In the genomic region with DNA sequence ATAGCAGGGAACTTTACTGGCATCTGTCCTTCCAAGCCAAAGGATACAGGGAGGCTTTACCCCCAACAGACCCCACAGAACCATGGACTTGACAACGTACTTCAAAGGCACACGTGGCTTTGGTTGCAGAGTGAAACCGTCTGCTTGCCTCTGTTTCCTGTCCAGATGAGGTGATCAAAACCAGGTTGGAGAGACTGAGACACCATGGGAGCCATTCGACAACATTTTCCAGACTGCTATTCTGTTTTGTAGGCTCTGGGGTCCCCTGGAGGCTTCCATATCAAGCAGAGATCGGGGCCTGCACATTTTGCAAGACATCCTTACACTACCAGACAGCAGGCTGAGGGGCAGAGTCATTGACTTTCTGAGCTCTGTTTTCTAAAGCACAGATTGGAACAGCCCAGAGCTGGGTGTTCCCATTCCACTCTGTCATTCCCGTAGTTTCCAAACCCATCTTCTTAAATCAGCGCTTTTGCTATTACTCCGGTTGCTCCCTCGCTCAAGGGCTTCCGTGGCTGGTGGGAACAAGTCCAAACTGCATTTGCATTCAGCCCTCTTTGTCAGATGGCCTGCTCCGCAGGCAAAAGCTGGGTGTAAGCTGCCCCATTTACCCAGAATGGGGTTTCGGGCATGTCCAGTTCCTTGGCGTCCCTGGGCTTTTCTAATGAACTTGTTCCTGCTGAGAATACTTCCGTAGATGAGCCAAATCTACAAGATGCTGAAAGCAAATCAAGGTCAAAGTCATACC, we compare ENCODE assay signal across 9 mouse cellular contexts.
DNase-seq lines count a peak whose midpoint lies in the region; ATAC-seq and TF ChIP-seq lines count a peak whose summit lies in the region.
"Had no signal": no experiment of that assay in that cellular context is flagged by ENCODE, and none has a peak within 500 bp of the region (broad histone marks: within the 10 kb centered on the region; RNA-seq: fewer than 3 reads in every experiment).

No protein-coding gene starts in this region.

- no peaks in the 10 kb centered on the region for H3K36me3 ChIP-seq in kidney, adult 2 months (ENCODE audit: control insufficient read depth, insufficient read depth, low read length)
- no peaks in the 10 kb centered on the region for H3K36me3 ChIP-seq in stomach, embryonic 14.5 days (ENCODE audit: control insufficient read depth, insufficient read depth, low read length)
- no peaks in the 10 kb centered on the region for H3K36me3 ChIP-seq in stomach, postnatal 0 days (ENCODE audit: control insufficient read depth, insufficient read depth, low read length)
- H3K36me3 ChIP-seq in stomach, embryonic 16.5 days (ENCODE audit: control insufficient read depth, insufficient read depth, low read length): no peaks in the 10 kb centered on the region
- H3K36me3 ChIP-seq in heart, embryonic 10.5 days: no peaks in the 10 kb centered on the region
- H3K36me3 ChIP-seq: heart, embryonic 13.5 days had no signal

- TF ChIP-seq CTCF in kidney, adult 2 months (conservative IDR thresholded peaks at IDR 0.05; ENCODE audit: insufficient read depth, insufficient read length, low read depth, low read length): no peak
- no peak for TF ChIP-seq CTCF in stomach, postnatal 0 days (IDR thresholded peaks at IDR 0.05; ENCODE audit: low read depth)

- no peak overlapping the region for H3K9ac ChIP-seq in stomach, embryonic 14.5 days (replicated peaks; ENCODE audit: low read depth, low read length)
- no peak overlapping the region for H3K9ac ChIP-seq in stomach, postnatal 0 days (ENCODE audit: low read length)
- peak overlapping the region; percentile 26; the same call in 1 of the 2 replicates for H3K9ac ChIP-seq in stomach, embryonic 16.5 days (ENCODE audit: low read length)
- H3K9ac ChIP-seq: heart, embryonic 13.5 days had no signal

- no peak overlapping the region for H3K4me3 ChIP-seq in kidney, adult 2 months (ENCODE audit: insufficient read depth, low read depth, low read length)
- no peak overlapping the region for H3K4me3 ChIP-seq in stomach, embryonic 14.5 days (ENCODE audit: low read depth, low read length)
- H3K4me3 ChIP-seq in stomach, postnatal 0 days (ENCODE audit: low read depth, low read length): no peak overlapping the region
- H3K4me3 ChIP-seq in stomach, embryonic 16.5 days (replicated peaks; ENCODE audit: low read length): no peak overlapping the region
- H3K4me3 ChIP-seq in heart, embryonic 10.5 days: no peak overlapping the region
- H3K4me3 ChIP-seq: heart, embryonic 13.5 days had no signal

- H3K9me3 ChIP-seq in stomach, embryonic 14.5 days (ENCODE audit: control insufficient read depth, low read depth, low read length): no peaks in the 10 kb centered on the region
- H3K9me3 ChIP-seq in stomach, postnatal 0 days (ENCODE audit: control insufficient read depth, low read length): no peaks in the 10 kb centered on the region
- H3K9me3 ChIP-seq in stomach, embryonic 16.5 days (replicated peaks; ENCODE audit: control insufficient read depth, low read length): no peaks in the 10 kb centered on the region
- H3K9me3 ChIP-seq in heart, embryonic 10.5 days: no peaks in the 10 kb centered on the region
- H3K9me3 ChIP-seq: heart, embryonic 13.5 days had no signal

- no peak for TF ChIP-seq EP300 in stomach, postnatal 0 days (optimal IDR thresholded peaks at IDR 0.05)

- no peak overlapping the region for H3K4me2 ChIP-seq in stomach, embryonic 14.5 days (replicated peaks; ENCODE audit: low read depth, low read length)
- no peak overlapping the region for H3K4me2 ChIP-seq in stomach, postnatal 0 days (replicated peaks; ENCODE audit: low read depth)
- H3K4me2 ChIP-seq in stomach, embryonic 16.5 days (ENCODE audit: low read depth, low read length): no peak overlapping the region
- H3K4me2 ChIP-seq: heart, embryonic 13.5 days had no signal

- TF ChIP-seq POLR2A in kidney, adult 2 months (IDR thresholded peaks at IDR 0.05; ENCODE audit: low read depth, low read length): no peak

- no peaks in the 10 kb centered on the region for H3K27me3 ChIP-seq in kidney, adult 2 months (replicated peaks; ENCODE audit: control insufficient read depth, insufficient read depth, low read length)
- no peaks in the 10 kb centered on the region for H3K27me3 ChIP-seq in stomach, embryonic 14.5 days (ENCODE audit: control insufficient read depth, insufficient read depth, low read length)
- no peaks in the 10 kb centered on the region for H3K27me3 ChIP-seq in stomach, postnatal 0 days (ENCODE audit: control insufficient read depth, insufficient read depth, low read length)
- H3K27me3 ChIP-seq in stomach, embryonic 16.5 days (ENCODE audit: control insufficient read depth, insufficient read depth, low read length): no peaks in the 10 kb centered on the region
- peaks cover 4% of the 10 kb centered on the region; the same call in 1 of the 2 replicates for H3K27me3 ChIP-seq in heart, embryonic 10.5 days (ENCODE audit: insufficient read depth, poor library complexity, severe bottlenecking)
- H3K27me3 ChIP-seq: heart, embryonic 13.5 days had no signal

- H3K4me1 ChIP-seq in kidney, adult 2 months (ENCODE audit: control insufficient read depth, insufficient read depth, low read length): 0 out of 2 replicates have a peak, but pooled peaks cover 3% of the 10 kb centered on the region
- peaks cover 6% of the 10 kb centered on the region; the same call in 1 of the 2 replicates for H3K4me1 ChIP-seq in stomach, embryonic 14.5 days (ENCODE audit: control insufficient read depth, insufficient read depth, low read length)
- H3K4me1 ChIP-seq in stomach, postnatal 0 days (replicated peaks; ENCODE audit: control insufficient read depth, insufficient read depth): no peaks in the 10 kb centered on the region
- peaks cover 12% of the 10 kb centered on the region for H3K4me1 ChIP-seq in stomach, embryonic 16.5 days (ENCODE audit: control insufficient read depth, insufficient read depth, low read length)
- peaks cover 3% of the 10 kb centered on the region; the same call in 1 of the 2 replicates for H3K4me1 ChIP-seq in heart, embryonic 10.5 days
- H3K4me1 ChIP-seq: heart, embryonic 13.5 days had no signal

- no peak overlapping the region for H3K27ac ChIP-seq in kidney, adult 2 months (ENCODE audit: insufficient read depth, low read depth, low read length)
- peak overlapping the region; percentile 11; the same call in 1 of the 2 replicates for H3K27ac ChIP-seq in stomach, embryonic 14.5 days (ENCODE audit: low read length)
- H3K27ac ChIP-seq in stomach, postnatal 0 days (replicated peaks): no peak overlapping the region
- H3K27ac ChIP-seq in stomach, embryonic 16.5 days (ENCODE audit: low read length): 0 out of 2 replicates have a peak overlapping the region, but pooled peaks have one; percentile 14
- no peak overlapping the region for H3K27ac ChIP-seq in heart, embryonic 10.5 days
- H3K27ac ChIP-seq: heart, embryonic 13.5 days had no signal

- WGBS in kidney, adult 2 months: 66% methylated on average over 14 of the region's 14 CpGs
- 55% methylated on average over 14 of the region's 14 CpGs for WGBS in stomach, embryonic 14.5 days
- 59% methylated on average over 14 of the region's 14 CpGs for WGBS in stomach, postnatal 0 days
- 49% methylated on average over 14 of the region's 14 CpGs for WGBS in stomach, embryonic 16.5 days
- WGBS in heart, embryonic 10.5 days: 70% methylated on average over 14 of the region's 14 CpGs

- peak; percentile 37; the same call in 1 of the 2 replicates for ATAC-seq in stomach, embryonic 14.5 days (ENCODE audit: insufficient number of reproducible peaks, insufficient read depth, low FRiP score, low read depth)
- ATAC-seq in stomach, postnatal 0 days (ENCODE audit: low FRiP score, low TSS enrichment): no peak
- peak; percentile 33; the same call in 1 of the 2 replicates for ATAC-seq in stomach, embryonic 16.5 days (ENCODE audit: insufficient read depth, low FRiP score)

- DNase-seq in kidney, adult 2 months: peak; percentile 43
- DNase-seq in kidney, adult 9 months: no peak
- DNase-seq in stomach, postnatal 0 days (ENCODE audit: low spot score): no peak
- peak; percentile 74 to 82 for DNase-seq in cerebellum, postnatal 14 days
- no peak for DNase-seq in heart, embryonic 10.5 days (ENCODE audit: low spot score)
- DNase-seq in adrenal gland, postnatal 36 days: no peak

Comparison
In these comparisons a context has a peak if more than half of its experiments do, and no peak if none do; other contexts are left out.
1. DNase-seq: peak in kidney, adult 2 months (single experiment) and cerebellum, postnatal 14 days (2 of 2); none in kidney, adult 9 months (single experiment), stomach, postnatal 0 days (single experiment), heart, embryonic 10.5 days (single experiment) and adrenal gland, postnatal 36 days (0 of 2).
2. H3K27ac ChIP-seq: peak in stomach, embryonic 14.5 days (single experiment) and stomach, embryonic 16.5 days (single experiment); none in kidney, adult 2 months (single experiment), stomach, postnatal 0 days (single experiment) and heart, embryonic 10.5 days (single experiment).